Mouse (Mus musculus): ENCODE data around the gene Rab7b.

- TF ChIP-seq CTCF (IDR thresholded peaks at IDR 0.05; ENCODE audit: extremely low read depth, insufficient read length, insufficient replicate concordance, low read depth, low read length): no peak
- TF ChIP-seq POLR2A (IDR thresholded peaks at IDR 0.05; ENCODE audit: low read depth, low read length): no peak
These were observed 28.9 kb upstream of the Rab7b start for GRCm38 (mm10) chr1:131659512-131660085.
